Mouse (Mus musculus) embryonic facial prominence, embryonic 13.5 days (tissue): ENCODE results near the gene Bbs9. TPM values are rescaled to one million over a fixed set of nuclear protein-coding genes. Genes with fewer than 3 reads are reported as not detected.
A peak's percentile ranks its signal among the peaks of the same experiment; 100 is the strongest.

Source experiments
- ATAC-seq: fragments of 200-750 bp; cut with Nextera tagmentation; 2 replicates; pipeline ENCODE4 v1.8.0; 2017; ENCODE audit warnings: low read depth; ENCODE audit not compliant: insufficient number of reproducible peaks, insufficient read depth, low FRiP score, low TSS enrichment
- H3K27ac ChIP-seq: fragments of 300-500 bp; sonication (generic); 2 replicates; pipeline ENCODE4 v1.5.1; 2015; ENCODE audit warnings: moderate library complexity, mild to moderate bottlenecking, inconsistent platforms
- H3K27me3 ChIP-seq: fragments of 300-500 bp; sonication (generic); 2 replicates; pipeline ENCODE4 v1.6.1; 2015; ENCODE audit warnings: mild to moderate bottlenecking, inconsistent platforms
- H3K36me3 ChIP-seq: fragments of 300-500 bp; sonication (generic); 2 replicates; pipeline ENCODE4 v1.6.1; 2015; ENCODE audit warnings: mild to moderate bottlenecking, inconsistent platforms
- H3K4me1 ChIP-seq: fragments of 300-500 bp; sonication (generic); 2 replicates; pipeline ENCODE4 v1.6.1; 2015; ENCODE audit warnings: inconsistent platforms
- H3K4me2 ChIP-seq: fragments of 300-500 bp; sonication (generic); 2 replicates; pipeline ENCODE4 v1.6.1; 2015; ENCODE audit warnings: moderate library complexity, mild to moderate bottlenecking, inconsistent platforms
- H3K4me3 ChIP-seq: fragments of 300-500 bp; sonication (generic); 2 replicates; pipeline ENCODE4 v1.5.1; 2015; ENCODE audit warnings: mild to moderate bottlenecking, inconsistent platforms
- H3K9ac ChIP-seq: fragments of 300-500 bp; sonication (generic); 2 replicates; pipeline ENCODE4 v1.6.1; 2015; ENCODE audit warnings: mild to moderate bottlenecking, inconsistent platforms
- H3K9me3 ChIP-seq: fragments of 300-500 bp; sonication (generic); 2 replicates; pipeline ENCODE4 v1.6.1; 2016; ENCODE audit warnings: inconsistent platforms
- WGBS: fragments of 180-500 bp; shearing (Covaris S2); methylation state at CpG from one replicate; pipeline ENCODE4 v1.1.7; 2015; ENCODE audit warnings: mixed read lengths; 5-methylcytosine and 5-hydroxymethylcytosine counted together
- polyA plus RNA-seq: library from polyadenylated mRNA; unstranded; fragments of >200 nt; fragmentation: Nextera tagmentation; extraction: Ambion mirVana; gene quantifications from 2 replicates; pipeline ENCODE4 v1.2.1, GENCODE M21; 2015

Bbs9 gene
- polyA plus RNA-seq, 1 experiment from 2014 or later = 13.8 TPM

DNA sequence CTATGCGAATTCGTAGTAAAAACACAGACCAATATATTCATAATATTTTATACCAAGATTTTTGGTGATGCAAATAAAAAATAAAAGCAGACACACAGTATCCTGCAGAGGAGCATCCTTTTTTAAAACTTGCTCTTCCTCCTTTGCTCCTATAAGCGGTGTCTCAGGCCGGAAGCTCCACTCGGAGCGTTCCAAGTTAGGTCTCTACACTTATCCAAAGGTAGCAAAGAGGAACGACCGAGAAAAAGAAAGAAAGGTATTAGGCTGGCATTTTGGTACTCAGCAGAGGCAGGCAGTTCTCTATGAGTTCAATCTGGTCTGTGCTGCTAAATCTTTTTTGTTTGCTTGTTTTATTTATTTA lies 6.6 kb upstream of the Bbs9 start:
- WGBS = 77% methylated on average over 8 of the region's 8 CpGs
- peaks cover 3% of the 10 kb centered on the region; the same call in 1 of the 2 replicates for H3K4me1 ChIP-seq
- H3K36me3 ChIP-seq = peaks cover 6% of the 10 kb centered on the region
- no peaks in the 10 kb centered on the region for H3K9me3 ChIP-seq
- peak overlapping the region; percentile 74; the same call in 1 of the 2 replicates for H3K4me2 ChIP-seq
- H3K9ac ChIP-seq = no peak overlapping the region
- H3K27ac ChIP-seq = no peak overlapping the region
- no peak for ATAC-seq
- H3K27me3 ChIP-seq = no peaks in the 10 kb centered on the region
- no peak overlapping the region; the same call in 1 of the 2 replicates for H3K4me3 ChIP-seq

DNA sequence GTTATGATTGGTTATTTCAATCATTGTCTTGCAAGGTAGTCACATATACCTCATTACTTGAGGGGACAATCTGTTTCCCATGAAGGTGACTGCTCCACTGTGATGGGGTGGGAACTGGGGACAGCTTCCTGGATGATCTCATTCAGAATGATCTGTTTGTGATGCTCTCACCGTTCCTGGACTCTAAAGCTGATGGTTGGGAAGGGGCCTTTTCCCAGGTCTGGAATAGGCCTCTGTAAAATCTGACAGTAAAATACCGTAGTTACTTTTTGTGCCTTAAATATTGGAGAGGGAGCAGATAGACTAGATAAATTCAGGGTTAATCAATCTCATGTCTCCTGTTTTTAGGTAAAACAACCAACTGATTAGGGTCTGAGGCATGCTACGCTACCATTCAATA lies 5.9 kb upstream of the Bbs9 start, which contains the start of gene Rp9:
Gene Rp9 (minus strand): TSS at position 101 of the 400 bp plus-strand sequence.
- H3K9ac ChIP-seq = 0 out of 2 replicates have a peak within 1 kb of the TSS, but pooled peaks have one; percentile 93
- no peaks in the 10 kb centered on the region for H3K27me3 ChIP-seq
- peaks cover 6% of the 10 kb centered on the region for H3K36me3 ChIP-seq
- peak within 1 kb of the TSS; percentile 51; the same call in 1 of the 2 replicates for H3K27ac ChIP-seq
- H3K4me1 ChIP-seq = peaks cover 3% of the 10 kb centered on the region; the same call in 1 of the 2 replicates
- H3K9me3 ChIP-seq = no peaks in the 10 kb centered on the region
- peak within 1 kb of the TSS; percentile 73 for H3K4me3 ChIP-seq
- ATAC-seq = no peak
- WGBS = 88% methylated on average over 3 of the region's 3 CpGs
- H3K4me2 ChIP-seq = peak within 1 kb of the TSS; percentile 74

DNA sequence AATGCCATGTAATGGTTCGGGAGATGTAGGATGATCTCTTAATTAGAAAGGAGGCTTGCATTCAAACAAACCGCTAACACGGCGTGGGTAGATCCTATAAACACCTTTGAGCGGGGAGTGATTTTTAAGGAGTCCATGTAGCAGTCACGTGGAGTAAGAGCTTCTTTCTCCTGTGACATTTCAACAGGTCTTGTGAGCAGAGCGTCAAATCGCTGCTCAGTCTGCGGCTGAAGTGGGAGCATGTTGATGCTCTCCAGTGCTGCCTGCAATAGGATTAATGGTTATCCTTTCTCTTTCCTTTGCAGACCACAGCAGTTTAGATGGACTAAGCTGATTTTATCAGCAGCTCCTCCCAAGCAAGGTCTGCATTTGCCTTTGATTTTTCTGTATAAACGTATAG lies 750 bp downstream of the Bbs9 start:
- Histone ChIP-seq H3K4me2 (peak overlapping the region; percentile 73), H3K4me1 (peaks cover 3% of the 10 kb centered on the region; the same call in 1 of the 2 replicates), H3K27me3 (no peaks in the 10 kb centered on the region), H3K27ac (no peak overlapping the region; the same call in 1 of the 2 replicates), H3K4me3 (peak overlapping the region; percentile 64), H3K9ac (peak overlapping the region; percentile 75), H3K36me3 (no peaks in the 10 kb centered on the region), H3K9me3 (no peaks in the 10 kb centered on the region)
- no peak for ATAC-seq
- WGBS = 4% methylated on average over 10 of the region's 10 CpGs

DNA sequence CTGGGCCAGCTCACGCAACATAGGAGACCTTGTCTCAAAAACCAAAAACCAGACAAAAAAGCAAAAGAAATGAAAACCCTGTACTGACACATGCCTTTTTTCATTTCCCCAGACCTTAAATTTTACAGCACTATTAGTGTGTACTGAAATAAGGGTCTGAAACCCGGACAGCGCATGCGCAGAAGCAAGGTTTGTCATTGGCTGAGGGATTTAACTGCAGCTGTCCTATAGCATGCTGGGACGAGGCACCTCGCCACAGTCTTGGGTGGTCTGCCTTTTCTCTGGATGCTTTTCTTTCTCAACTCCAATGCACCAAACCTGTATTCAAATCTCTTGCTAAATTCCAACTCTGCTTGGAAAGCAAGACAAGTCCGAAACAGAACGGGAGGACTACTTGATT lies 3.4 kb downstream of the Bbs9 start:
- Histone ChIP-seq H3K27me3 (no peaks in the 10 kb centered on the region), H3K36me3 (no peaks in the 10 kb centered on the region)
- WGBS = 91% methylated on average over 8 of the region's 8 CpGs

DNA sequence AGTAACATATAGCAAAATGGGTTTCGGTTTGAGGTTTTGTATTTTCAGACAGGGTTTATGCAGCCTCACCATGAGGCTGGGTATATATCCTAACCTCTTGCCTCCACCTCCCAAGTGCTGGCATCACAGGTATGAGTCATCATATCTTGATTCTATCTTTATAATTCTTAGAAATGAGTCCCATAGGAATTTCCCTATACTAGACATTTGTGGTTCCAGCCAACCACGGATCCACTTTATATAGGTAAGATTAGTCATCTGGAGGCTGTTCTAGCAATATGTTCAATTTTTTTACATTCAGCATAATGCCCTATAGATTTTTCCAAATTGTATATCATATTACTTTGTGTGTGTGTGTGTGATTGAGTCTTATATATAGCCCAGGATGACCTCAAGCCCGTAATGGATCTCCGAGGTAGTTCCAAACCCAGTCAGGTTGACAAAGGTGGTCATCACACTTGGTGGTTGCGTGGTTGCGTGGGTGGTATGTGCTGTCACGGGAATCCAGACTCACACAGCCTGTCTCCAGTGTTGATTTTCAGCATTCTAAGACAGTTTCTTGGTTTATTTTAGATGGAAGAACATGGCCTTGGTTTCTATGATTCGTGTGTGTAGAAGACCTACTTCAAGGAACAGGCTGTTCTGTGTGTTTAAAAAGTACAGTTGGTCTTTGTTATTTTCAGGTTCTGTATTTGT lies 8.5 kb downstream of the Bbs9 start:
- H3K27ac ChIP-seq = no peak overlapping the region
- ATAC-seq = no peak
- 90% methylated on average over 8 of the region's 8 CpGs for WGBS
- no peak overlapping the region for H3K9ac ChIP-seq
- no peaks in the 10 kb centered on the region for H3K4me1 ChIP-seq
- no peaks in the 10 kb centered on the region for H3K27me3 ChIP-seq
- no peaks in the 10 kb centered on the region for H3K36me3 ChIP-seq
- H3K9me3 ChIP-seq = no peaks in the 10 kb centered on the region
- no peak overlapping the region for H3K4me3 ChIP-seq
- H3K4me2 ChIP-seq = no peak overlapping the region

More for the DNA sequence above, 3.4 kb downstream of the Bbs9 start:
- no peak overlapping the region for H3K4me3 ChIP-seq
- ATAC-seq = no peak
- H3K4me1 ChIP-seq = peaks cover 3% of the 10 kb centered on the region; the same call in 1 of the 2 replicates
- no peak overlapping the region for H3K27ac ChIP-seq
- H3K9me3 ChIP-seq = no peaks in the 10 kb centered on the region
- no peak overlapping the region for H3K4me2 ChIP-seq
- no peak overlapping the region for H3K9ac ChIP-seq

DNA sequence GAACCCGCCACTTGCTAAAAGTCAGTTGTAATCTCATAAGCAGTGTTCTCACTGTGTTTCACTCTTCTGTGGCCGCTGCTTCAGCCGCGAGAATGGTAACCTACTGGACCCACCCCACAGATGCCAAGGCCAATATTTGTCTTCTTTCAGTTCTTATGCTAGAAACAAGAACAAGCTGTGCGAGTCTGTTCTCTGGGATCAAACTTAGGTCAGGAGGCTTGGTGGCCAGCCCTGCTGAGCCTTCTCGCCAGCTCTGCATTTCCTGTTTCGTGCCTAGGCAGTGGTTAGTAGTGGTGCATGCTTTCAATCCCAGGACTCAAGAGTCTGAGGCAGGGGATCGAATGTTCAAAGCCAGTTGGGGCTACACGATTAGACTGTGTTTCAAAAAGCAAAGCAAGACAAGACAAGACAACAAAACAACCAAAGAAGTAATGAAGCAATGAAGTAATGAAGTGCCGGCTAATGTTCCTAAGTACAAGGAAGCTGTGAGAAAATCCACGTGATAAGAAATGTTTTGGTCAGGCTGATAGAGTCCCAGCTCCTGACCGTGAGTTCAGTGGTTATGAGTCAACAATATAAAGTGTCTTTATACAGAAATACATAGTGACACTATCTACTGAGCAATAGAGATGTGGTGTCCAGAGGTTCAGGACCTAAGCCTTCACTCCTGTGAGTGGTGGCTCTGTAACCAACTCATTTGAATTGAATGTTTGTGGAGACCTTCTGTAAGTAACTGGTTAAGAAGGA lies 9.2 kb downstream of the Bbs9 start:
- Histone ChIP-seq H3K4me2 (no peak overlapping the region), H3K4me3 (no peak overlapping the region), H3K4me1 (no peaks in the 10 kb centered on the region), H3K9ac (no peak overlapping the region), H3K36me3 (no peaks in the 10 kb centered on the region), H3K27ac (no peak overlapping the region), H3K27me3 (no peaks in the 10 kb centered on the region), H3K9me3 (no peaks in the 10 kb centered on the region)
- WGBS = 80% methylated on average over 12 of the region's 12 CpGs
- ATAC-seq = no peak

DNA sequence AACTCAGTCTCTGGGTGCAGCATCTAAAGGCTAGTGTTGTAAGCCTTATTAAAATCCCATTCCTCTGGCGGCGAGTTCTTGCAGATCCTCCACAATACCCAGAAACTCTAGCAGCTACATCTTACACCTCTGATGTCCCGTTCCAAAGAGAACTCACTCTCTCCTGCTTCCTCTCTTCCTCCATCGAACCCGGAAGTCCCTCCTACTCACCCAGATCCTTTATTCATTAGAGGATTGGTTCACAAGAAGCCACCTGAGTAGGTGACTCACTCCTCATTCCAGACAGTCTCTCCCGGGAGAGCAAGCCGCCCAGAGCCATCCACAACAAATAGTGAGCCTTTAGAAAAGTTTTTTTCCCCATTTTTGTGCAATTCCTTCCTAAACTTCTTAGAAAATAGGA lies 10.7 kb downstream of the Bbs9 start:
- H3K4me2 ChIP-seq = no peak overlapping the region
- ATAC-seq = no peak
- H3K4me3 ChIP-seq = no peak overlapping the region
- H3K9ac ChIP-seq = no peak overlapping the region
- no peaks in the 10 kb centered on the region for H3K36me3 ChIP-seq
- 85% methylated on average over 7 of the region's 7 CpGs for WGBS
- no peaks in the 10 kb centered on the region for H3K9me3 ChIP-seq
- H3K27me3 ChIP-seq = no peaks in the 10 kb centered on the region
- no peaks in the 10 kb centered on the region for H3K4me1 ChIP-seq
- no peak overlapping the region for H3K27ac ChIP-seq

DNA sequence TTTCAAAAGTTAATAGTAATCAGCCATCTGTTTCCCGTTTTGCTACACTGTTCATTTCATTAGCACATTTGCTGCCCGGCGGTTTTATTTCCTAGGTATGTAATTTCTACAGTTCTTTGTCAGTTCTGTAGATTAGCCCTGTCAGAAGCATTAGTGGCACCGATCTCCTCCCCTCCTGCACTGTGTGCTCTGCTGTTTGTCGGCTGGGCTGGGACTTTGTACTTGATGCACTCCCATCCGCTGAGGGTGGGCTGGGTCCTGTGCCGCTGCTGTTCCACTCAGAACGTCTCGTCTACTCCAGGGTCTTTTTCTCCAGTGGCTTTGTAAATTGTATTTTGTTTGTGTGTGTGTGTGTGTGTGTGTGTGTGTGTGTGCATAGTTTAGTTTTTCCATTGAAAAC lies 13.4 kb downstream of the Bbs9 start:
- no peak overlapping the region for H3K4me2 ChIP-seq
- H3K9me3 ChIP-seq = no peaks in the 10 kb centered on the region
- no peak overlapping the region for H3K27ac ChIP-seq
- no peak overlapping the region for H3K9ac ChIP-seq
- H3K4me1 ChIP-seq = no peaks in the 10 kb centered on the region
- no peaks in the 10 kb centered on the region for H3K27me3 ChIP-seq
- 50% methylated on average over 9 of the region's 9 CpGs for WGBS
- H3K4me3 ChIP-seq = no peak overlapping the region
- H3K36me3 ChIP-seq = no peaks in the 10 kb centered on the region
- ATAC-seq = no peak

DNA sequence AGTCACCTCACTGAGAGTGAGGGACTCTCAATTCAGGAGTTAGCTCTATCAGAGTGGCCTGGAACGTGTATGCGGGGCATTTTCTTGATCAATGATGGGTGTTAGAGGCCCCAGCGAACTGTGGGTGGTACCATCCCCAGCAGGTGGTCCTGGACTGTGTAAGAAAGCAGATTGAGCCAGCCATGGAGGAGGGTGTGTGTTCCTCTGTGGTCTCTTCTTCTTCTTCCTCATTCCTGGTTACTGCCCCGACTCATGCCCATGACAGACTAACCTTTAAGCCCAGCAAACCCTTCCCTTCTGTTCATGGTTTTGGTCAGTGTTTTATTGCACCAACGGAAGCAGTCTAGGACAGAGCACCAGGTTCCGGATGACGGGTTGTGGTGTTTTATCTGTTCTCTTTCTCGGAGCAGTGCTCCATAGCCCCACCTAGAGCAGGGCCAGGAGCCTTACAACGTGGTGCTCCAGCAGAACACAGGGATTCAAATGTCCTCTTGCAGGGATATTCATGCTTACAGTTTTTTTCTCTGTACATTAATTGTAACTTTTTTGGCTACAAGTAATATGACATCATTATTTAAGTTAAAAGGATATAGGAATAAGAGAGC lies 18.8 kb downstream of the Bbs9 start:
- Histone ChIP-seq H3K4me1 (no peaks in the 10 kb centered on the region), H3K9ac (no peak overlapping the region), H3K9me3 (no peaks in the 10 kb centered on the region), H3K36me3 (no peaks in the 10 kb centered on the region), H3K27ac (no peak overlapping the region), H3K27me3 (no peaks in the 10 kb centered on the region), H3K4me2 (no peak overlapping the region), H3K4me3 (no peak overlapping the region)
- ATAC-seq = no peak
- 85% methylated on average over 9 of the region's 9 CpGs for WGBS

DNA sequence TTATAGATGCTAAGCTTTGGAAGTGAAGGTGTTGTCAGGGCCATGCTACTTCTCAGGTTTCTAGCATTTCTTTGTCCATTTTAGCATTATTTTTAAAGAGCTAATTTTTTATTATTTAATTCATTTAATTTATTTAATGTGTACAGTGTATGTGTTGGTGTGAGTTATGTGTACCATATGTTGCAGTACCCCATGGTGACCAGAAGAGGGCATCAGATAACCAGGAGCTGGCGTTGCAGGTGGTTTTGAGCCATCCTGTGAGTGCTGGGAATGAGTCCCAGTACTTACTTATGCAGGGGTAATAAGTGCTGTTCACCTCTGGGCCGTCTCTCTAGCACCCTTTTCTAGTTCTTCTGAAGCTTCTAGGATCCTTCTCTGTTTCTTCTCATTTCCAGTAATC lies 19.6 kb downstream of the Bbs9 start:
- Histone ChIP-seq H3K4me3 (no peak overlapping the region), H3K4me1 (no peaks in the 10 kb centered on the region), H3K4me2 (no peak overlapping the region), H3K9me3 (no peaks in the 10 kb centered on the region), H3K27me3 (no peaks in the 10 kb centered on the region), H3K9ac (no peak overlapping the region), H3K27ac (no peak overlapping the region), H3K36me3 (0 out of 2 replicates have a peak, but pooled peaks cover 2% of the 10 kb centered on the region)
- WGBS = 86% methylated on average over 2 of the region's 2 CpGs
- no peak for ATAC-seq

DNA sequence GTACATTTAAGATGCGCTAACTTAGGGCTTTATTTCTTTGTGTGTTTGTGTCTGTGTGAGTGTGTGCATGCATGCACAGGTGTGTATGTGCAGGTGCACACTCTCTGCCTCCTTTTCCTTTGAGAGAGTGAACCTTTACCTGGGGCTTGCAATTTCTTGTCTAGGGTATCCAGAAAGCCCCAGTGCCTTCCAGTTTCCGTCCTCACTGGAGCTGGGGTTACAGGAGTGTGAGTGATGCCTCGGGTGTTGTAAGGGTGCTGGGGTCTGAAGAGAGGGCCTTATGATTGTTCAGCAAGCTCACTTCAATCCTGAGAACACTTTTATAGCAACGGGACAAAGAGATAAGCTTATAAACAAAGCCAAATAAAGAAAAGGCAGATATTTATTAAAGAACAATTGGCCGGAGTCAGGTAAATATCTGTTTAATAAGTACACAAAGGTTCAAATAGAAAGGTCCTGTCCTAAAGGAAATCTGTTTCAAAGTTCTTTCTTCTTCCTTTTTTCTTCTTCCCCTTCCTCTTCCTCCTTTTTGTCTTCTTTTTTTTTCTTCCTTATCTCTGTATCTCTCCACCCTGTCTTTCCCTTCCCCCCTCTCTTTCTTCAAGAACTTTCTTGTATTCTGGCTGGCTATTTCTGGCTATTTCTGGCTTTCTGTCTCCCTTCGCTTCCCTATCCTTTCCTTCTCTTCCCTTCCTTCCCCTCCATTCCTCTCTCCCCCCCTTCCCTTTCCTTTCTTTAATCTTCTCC lies 21.7 kb downstream of the Bbs9 start:
- no peaks in the 10 kb centered on the region for H3K27me3 ChIP-seq
- no peak overlapping the region for H3K27ac ChIP-seq
- no peak overlapping the region for H3K9ac ChIP-seq
- no peak overlapping the region for H3K4me3 ChIP-seq
- H3K9me3 ChIP-seq = no peaks in the 10 kb centered on the region
- 84% methylated on average over 6 of the region's 6 CpGs for WGBS
- no peak for ATAC-seq
- no peaks in the 10 kb centered on the region for H3K4me1 ChIP-seq
- no peak overlapping the region for H3K4me2 ChIP-seq
- 0 out of 2 replicates have a peak, but pooled peaks cover 2% of the 10 kb centered on the region for H3K36me3 ChIP-seq
